Mouse (Mus musculus) bone marrow macrophage, adult 2 months (primary cell): ENCODE measurements around the gene Gpn3. TPM values are rescaled to one million over a fixed set of nuclear protein-coding genes. Genes with fewer than 3 reads are reported as not detected.

Experiments used
- H3K27ac ChIP-seq: 2 replicates; pipeline ENCODE4 v1.5.1; 2012; ENCODE audit warnings: low read depth, low read length; ENCODE audit not compliant: insufficient read depth
- H3K4me1 ChIP-seq: 2 replicates; pipeline ENCODE4 v1.6.1; 2012; ENCODE audit warnings: low read length; ENCODE audit not compliant: control insufficient read depth, insufficient read depth
- H3K4me3 ChIP-seq: 2 replicates; pipeline ENCODE4 v1.5.1; 2012; ENCODE audit warnings: mild to moderate bottlenecking, low read length, moderate library complexity; ENCODE audit not compliant: insufficient read depth
- CTCF ChIP-seq: IDR thresholded peaks from 2 replicates; pipeline ENCODE4 v1.5.1; 2012; ENCODE audit warnings: low read depth, mild to moderate bottlenecking, low read length, moderate library complexity
- POLR2A ChIP-seq: IDR thresholded peaks from 2 replicates; pipeline ENCODE4 v1.6.1; 2012; ENCODE audit warnings: mild to moderate bottlenecking, low read depth, low read length, borderline replicate concordance
- polyA plus RNA-seq: library from polyadenylated mRNA; stranded (reverse); fragments of >200 nt; gene quantifications from 2 replicates; pipeline ENCODE4 v1.2.4, GENCODE M21; 2012; ENCODE audit not compliant: missing spikeins, insufficient read depth, insufficient read length

Gene Gpn3
- polyA plus RNA-seq, 1 experiment = 16.9 TPM

GRCm38 (mm10) chr5:122390006-122390405 lies 18.3 kb downstream of the Gpn3 start:
- H3K27ac ChIP-seq = no peak overlapping the region
- no peak overlapping the region for H3K4me3 ChIP-seq
- TF ChIP-seq POLR2A (no peak), CTCF (no peak)
- peaks cover 14% of the 10 kb centered on the region for H3K4me1 ChIP-seq

GRCm38 (mm10) chr5:122390671-122391070 lies 19.0 kb downstream of the Gpn3 start:
- TF ChIP-seq CTCF (no peak), POLR2A (no peak)
- H3K4me3 ChIP-seq = no peak overlapping the region
- no peak overlapping the region for H3K27ac ChIP-seq
- H3K4me1 ChIP-seq = peaks cover 17% of the 10 kb centered on the region

- no peak for TF ChIP-seq CTCF
- no peak for TF ChIP-seq POLR2A
- Histone ChIP-seq H3K4me3 (no peak overlapping the region), H3K4me1 (peaks cover 20% of the 10 kb centered on the region), H3K27ac (no peak overlapping the region)
Measured at GRCm38 (mm10) chr5:122391178-122391785, 19.6 kb downstream of the Gpn3 start.

GRCm38 (mm10) chr5:122391786-122392180 lies 20.1 kb downstream of the Gpn3 start, which contains the start of gene Arpc3:
Gene Arpc3 (plus strand): TSS chr5:122391878.
- TF ChIP-seq POLR2A (no peak), CTCF (peak; percentile 28; the same call in 1 of the 2 replicates)
- peaks cover 25% of the 10 kb centered on the region for H3K4me1 ChIP-seq
- H3K27ac ChIP-seq = peak within 1 kb of the TSS; percentile 85
- peak within 1 kb of the TSS; percentile 74 for H3K4me3 ChIP-seq

GRCm38 (mm10) chr5:122392227-122393004 lies 20.7 kb downstream of the Gpn3 start:
- Histone ChIP-seq H3K27ac (peak overlapping the region; percentile 85), H3K4me1 (peaks cover 31% of the 10 kb centered on the region), H3K4me3 (peak overlapping the region; percentile 74)
- TF ChIP-seq CTCF (no peak), POLR2A (no peak)

GRCm38 (mm10) chr5:122393887-122394286 lies 22.2 kb downstream of the Gpn3 start:
- Histone ChIP-seq H3K4me1 (peaks cover 45% of the 10 kb centered on the region), H3K4me3 (no peak overlapping the region), H3K27ac (no peak overlapping the region)
- TF ChIP-seq POLR2A = no peak
- TF ChIP-seq CTCF = peak; percentile 41; the same call in 1 of the 2 replicates

GRCm38 (mm10) chr5:122396791-122397190 lies 25.1 kb downstream of the Gpn3 start:
- Histone ChIP-seq H3K4me1 (peaks cover 67% of the 10 kb centered on the region), H3K27ac (peak overlapping the region; percentile 84), H3K4me3 (peak overlapping the region; percentile 20)
- TF ChIP-seq CTCF = no peak
- TF ChIP-seq POLR2A = no peak

GRCm38 (mm10) chr5:122397495-122397894 lies 25.8 kb downstream of the Gpn3 start:
- no peak overlapping the region for H3K4me3 ChIP-seq
- TF ChIP-seq POLR2A (no peak), CTCF (peak; percentile 21; the same call in 1 of the 2 replicates)
- H3K4me1 ChIP-seq = peaks cover 67% of the 10 kb centered on the region
- peak overlapping the region; percentile 84 for H3K27ac ChIP-seq

GRCm38 (mm10) chr5:122399871-122400270 lies 28.2 kb downstream of the Gpn3 start:
- H3K4me1 ChIP-seq = peaks cover 55% of the 10 kb centered on the region
- no peak overlapping the region for H3K4me3 ChIP-seq
- H3K27ac ChIP-seq = peak overlapping the region; percentile 80
- no peak for TF ChIP-seq CTCF
- TF ChIP-seq POLR2A = no peak
